Mouse (Mus musculus): ENCODE measurements around the gene Vamp4.
"Not testable (repeated sequence)": the region's sequence is repeated elsewhere in the genome, so short reads cannot be mapped to it uniquely, and the experiment has no call there.

The Vamp4 gene

GRCm38 (mm10) chr1:162590415-162590997 lies 20.2 kb downstream of the Vamp4 start:
- no peak for DNase-seq

- no peak for DNase-seq
Measured at GRCm38 (mm10) chr1:162597379-162598102, 27.2 kb downstream of the Vamp4 start.

- no peak for DNase-seq
Measured at GRCm38 (mm10) chr1:162599617-162600016, 29.3 kb downstream of the Vamp4 start.

GRCm38 (mm10) chr1:162601288-162601687 lies 31.0 kb downstream of the Vamp4 start:
- DNase-seq = no peak

- no peak for DNase-seq
Measured at GRCm38 (mm10) chr1:162608127-162608526, 37.8 kb downstream of the Vamp4 start.

- no peak for DNase-seq
Measured at GRCm38 (mm10) chr1:162609633-162610250, 39.4 kb downstream of the Vamp4 start.

GRCm38 (mm10) chr1:162611191-162611590 lies 40.9 kb downstream of the Vamp4 start:
- no peak for DNase-seq

- no peak for DNase-seq
Measured at GRCm38 (mm10) chr1:162615511-162615910, 45.2 kb downstream of the Vamp4 start.

- DNase-seq = no peak
Measured at GRCm38 (mm10) chr1:162620487-162620886, 50.2 kb downstream of the Vamp4 start.

- DNase-seq = no peak
Measured at GRCm38 (mm10) chr1:162623895-162624294, 53.6 kb downstream of the Vamp4 start.

GRCm38 (mm10) chr1:162625229-162625628 lies 54.9 kb downstream of the Vamp4 start:
- DNase-seq = no peak

- DNase-seq = not testable (repeated sequence)
Measured at GRCm38 (mm10) chr1:162627821-162628220, 57.5 kb downstream of the Vamp4 start.

- DNase-seq = not testable (repeated sequence)
Measured at GRCm38 (mm10) chr1:162628326-162628725, 58.0 kb downstream of the Vamp4 start.

GRCm38 (mm10) chr1:162635291-162635931 lies 65.1 kb downstream of the Vamp4 start:
- DNase-seq = peak; percentile 43

GRCm38 (mm10) chr1:162636516-162636915 lies 66.2 kb downstream of the Vamp4 start:
- DNase-seq = no peak

- DNase-seq = no peak
Measured at GRCm38 (mm10) chr1:162638535-162638934, 68.2 kb downstream of the Vamp4 start.

GRCm38 (mm10) chr1:162639051-162639750 lies 68.9 kb downstream of the Vamp4 start, which contains the start of gene Myoc:
Myoc (plus strand) TSS chr1:162639155.
- no peak for DNase-seq

GRCm38 (mm10) chr1:162639861-162640260 lies 69.5 kb downstream of the Vamp4 start:
- no peak for DNase-seq

GRCm38 (mm10) chr1:162642591-162642990 lies 72.3 kb downstream of the Vamp4 start:
- DNase-seq = no peak

- peak; percentile 69 for DNase-seq
Measured at GRCm38 (mm10) chr1:162643752-162644151, 73.4 kb downstream of the Vamp4 start.

- no peak for DNase-seq
Measured at GRCm38 (mm10) chr1:162646083-162646686, 75.9 kb downstream of the Vamp4 start.

- DNase-seq = no peak
Measured at GRCm38 (mm10) chr1:162648416-162648815, 78.1 kb downstream of the Vamp4 start.

Data from cerebellum, adult 11 months (tissue).